Mouse (Mus musculus) liver, adult 2 months (tissue): ENCODE results near the gene Kdm5b. TPM values are rescaled to one million over a fixed set of nuclear protein-coding genes. Genes with fewer than 3 reads are reported as not detected.

Experiments
- DNase-seq: peaks from one replicate; pipeline ENCODE4 v3.0.0-alpha.2; 2011; ENCODE audit warnings: low read depth, low spot score; ENCODE audit errors: extremely low read depth
- H3K27ac ChIP-seq: fragments of 200-500 bp; replicated peaks from 2 replicates; pipeline ENCODE4 v1.5.1; 2012; ENCODE audit warnings: low read depth, mild to moderate bottlenecking, control low read depth, inconsistent platforms, low read length; ENCODE audit not compliant: insufficient read depth
- H3K27me3 ChIP-seq: fragments of 200-500 bp; 2 replicates; pipeline ENCODE4 v1.6.1; 2012; ENCODE audit warnings: mild to moderate bottlenecking, moderate library complexity, low read length, inconsistent platforms; ENCODE audit not compliant: control insufficient read depth, insufficient read depth
- H3K36me3 ChIP-seq: fragments of 200-500 bp; 2 replicates; pipeline ENCODE4 v1.6.1; 2012; ENCODE audit warnings: low read length, inconsistent platforms; ENCODE audit not compliant: control insufficient read depth, insufficient read depth
- H3K4me1 ChIP-seq: fragments of 200-500 bp; 2 replicates; pipeline ENCODE4 v1.6.1; 2011; ENCODE audit warnings: low read length; ENCODE audit not compliant: control insufficient read depth, insufficient read depth
- H3K4me3 ChIP-seq: fragments of 200-500 bp; 2 replicates; pipeline ENCODE4 v1.5.1; 2011; ENCODE audit warnings: low read depth, mild to moderate bottlenecking, control low read depth, low read length, moderate library complexity; ENCODE audit not compliant: insufficient read depth
- H3K79me2 ChIP-seq: fragments of 200-500 bp; 2 replicates; pipeline ENCODE4 v1.6.1; 2012; ENCODE audit warnings: inconsistent platforms, mild to moderate bottlenecking, low read length, moderate library complexity; ENCODE audit not compliant: control insufficient read depth, insufficient read depth
- H3K9ac ChIP-seq: fragments of 200-500 bp; 2 replicates; pipeline ENCODE4 v1.6.1; 2012; ENCODE audit warnings: low read depth, mild to moderate bottlenecking, control low read depth, inconsistent platforms, low read length
- CTCF ChIP-seq: fragments of 200-500 bp; IDR thresholded peaks from 2 replicates; pipeline ENCODE4 v1.5.1; 2011; ENCODE audit warnings: low read depth, low read length, control low read depth
- POLR2A ChIP-seq: fragments of 200-500 bp; IDR thresholded peaks from 2 replicates; pipeline ENCODE4 v1.6.1; 2011; ENCODE audit warnings: low read length, control low read depth; ENCODE audit not compliant: insufficient read depth; ENCODE audit errors: extremely low read depth
- WGBS: fragments of 180-500 bp; shearing (Covaris S2); methylation state at CpG from one replicate; pipeline ENCODE4 v1.1.7; 2018; 5-methylcytosine and 5-hydroxymethylcytosine counted together
- polyA plus RNA-seq: library from polyadenylated mRNA; depleted of rRNA; stranded (reverse); fragments of >200 nt; gene quantifications from 2 replicates; pipeline ENCODE4 v1.2.3, GENCODE M21; 2012
- total RNA-seq: library from RNA; depleted of rRNA; stranded (reverse); fragments of >200 nt; gene quantifications from 2 replicates; pipeline ENCODE4 v1.2.3, GENCODE M21; 2014

Gene Kdm5b
- total and polyA plus RNA-seq, 2 experiments, result 6.8 to 9.2 TPM

DNA sequence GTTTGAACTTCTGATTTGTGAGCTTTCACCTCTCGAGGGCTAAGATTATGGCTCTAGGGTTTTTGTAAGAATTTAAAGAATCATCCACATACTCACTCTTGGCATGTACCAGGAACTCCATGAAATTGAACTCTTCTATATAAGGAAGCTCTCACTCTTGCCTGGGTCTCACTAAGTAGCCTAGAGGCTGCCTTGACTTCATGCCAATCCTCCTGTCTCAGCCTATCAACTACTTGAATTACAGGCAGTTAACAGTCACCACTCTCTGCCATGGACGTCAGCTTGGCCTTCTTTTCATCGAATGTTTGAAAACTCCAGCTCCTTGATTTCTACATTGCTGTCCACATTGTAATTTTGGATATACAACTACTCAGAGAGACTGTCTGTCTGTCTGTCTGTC lies 7.6 kb upstream of the Kdm5b start:
- no peak for TF ChIP-seq CTCF
- TF ChIP-seq POLR2A, result no peak
- no peak overlapping the region for H3K27ac ChIP-seq
- DNase-seq, result no peak
- H3K4me3 ChIP-seq, result no peak overlapping the region
- peaks cover 3% of the 10 kb centered on the region; the same call in 1 of the 2 replicates for H3K4me1 ChIP-seq
- H3K9ac ChIP-seq, result no peak overlapping the region
- no peaks in the 10 kb centered on the region for H3K79me2 ChIP-seq
- no peaks in the 10 kb centered on the region for H3K27me3 ChIP-seq
- 77% methylated on average over 3 of the region's 3 CpGs for WGBS
- H3K36me3 ChIP-seq, result no peaks in the 10 kb centered on the region

DNA sequence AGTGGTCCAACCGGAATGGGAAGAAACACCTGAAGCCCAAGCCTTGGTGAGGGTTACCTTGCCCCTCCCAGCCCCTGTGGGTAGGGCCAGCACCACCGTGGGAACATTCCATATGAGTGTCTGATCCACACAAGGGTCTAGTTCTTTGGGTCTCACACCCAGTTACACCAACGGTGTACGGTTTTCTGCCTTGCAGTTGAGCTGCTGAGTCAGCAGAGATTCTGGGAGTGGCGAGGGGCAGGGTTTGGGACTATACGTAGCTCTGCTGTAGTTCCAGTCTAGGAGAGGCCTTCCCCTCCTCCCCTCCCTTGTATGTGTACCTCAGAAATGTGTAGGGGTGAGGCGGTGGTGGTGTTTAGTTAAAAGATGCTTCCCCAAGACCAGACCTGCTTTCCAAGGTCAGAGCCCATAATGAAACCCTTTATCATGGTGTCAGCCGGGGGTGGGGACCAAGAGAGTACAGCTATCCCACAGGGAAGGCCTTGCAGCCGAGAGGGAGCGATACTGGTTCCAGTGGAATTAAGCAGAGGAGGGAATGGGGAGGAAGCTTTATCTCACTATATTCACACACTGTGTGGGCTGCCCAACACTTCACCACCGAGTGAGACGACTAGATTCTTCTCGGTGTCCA lies 4.6 kb upstream of the Kdm5b start:
- Histone ChIP-seq H3K27me3 (no peaks in the 10 kb centered on the region), H3K27ac (no peak overlapping the region), H3K9ac (no peak overlapping the region), H3K4me1 (peaks cover 3% of the 10 kb centered on the region; the same call in 1 of the 2 replicates), H3K36me3 (no peaks in the 10 kb centered on the region), H3K4me3 (no peak overlapping the region), H3K79me2 (peaks cover 2% of the 10 kb centered on the region; the same call in 1 of the 2 replicates)
- TF ChIP-seq CTCF (no peak), POLR2A (no peak)
- no peak for DNase-seq
- 61% methylated on average over 13 of the region's 13 CpGs for WGBS

DNA sequence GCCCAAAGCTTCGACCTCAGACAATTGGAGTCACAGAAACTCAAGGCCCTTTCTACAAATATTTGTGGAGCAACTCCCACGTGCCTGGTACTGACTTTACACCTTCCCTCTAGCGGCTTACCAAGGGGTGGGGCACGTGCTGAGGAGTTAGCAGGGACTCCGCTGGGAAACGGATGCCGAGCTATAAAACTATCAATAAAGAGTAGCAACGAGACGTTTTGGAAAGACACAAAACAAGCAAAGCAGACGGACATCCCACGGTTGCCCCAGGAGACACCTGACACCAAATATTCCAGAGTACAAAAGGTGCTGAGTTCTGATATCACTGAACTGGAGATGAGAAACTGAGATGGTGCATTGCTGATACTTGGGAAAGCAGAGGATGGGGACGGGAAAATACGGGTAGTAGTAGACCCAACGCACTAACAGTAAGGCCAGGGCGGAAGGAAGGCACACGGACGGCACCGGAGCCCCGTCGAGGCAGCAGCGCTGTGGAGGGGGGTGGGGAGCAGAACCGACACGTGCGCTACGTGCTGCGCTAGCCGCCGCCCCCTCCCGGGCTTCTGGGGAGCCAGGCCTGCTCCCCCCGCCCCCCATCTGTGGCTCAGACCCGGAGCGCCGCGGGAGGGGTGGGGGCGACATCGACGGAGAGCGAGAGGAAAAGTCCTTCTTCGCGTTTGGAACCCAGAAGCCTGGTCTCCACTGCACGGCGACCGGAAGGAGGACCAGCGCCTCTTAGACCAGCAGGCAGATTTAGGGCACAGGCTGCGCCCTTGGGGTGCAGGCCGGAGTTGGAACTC lies 3.9 kb upstream of the Kdm5b start:
- no peaks in the 10 kb centered on the region for H3K36me3 ChIP-seq
- H3K27me3 ChIP-seq, result no peaks in the 10 kb centered on the region
- H3K9ac ChIP-seq, result peak overlapping the region; percentile 77
- peaks cover 9% of the 10 kb centered on the region for H3K79me2 ChIP-seq
- no peak for DNase-seq
- peak overlapping the region; percentile 95 for H3K4me3 ChIP-seq
- peaks cover 3% of the 10 kb centered on the region; the same call in 1 of the 2 replicates for H3K4me1 ChIP-seq
- H3K27ac ChIP-seq, result peak overlapping the region; percentile 54; the same call in 1 of the 2 replicates
- 3% methylated on average over 44 of the region's 46 CpGs for WGBS
- TF ChIP-seq POLR2A (no peak), CTCF (no peak)

DNA sequence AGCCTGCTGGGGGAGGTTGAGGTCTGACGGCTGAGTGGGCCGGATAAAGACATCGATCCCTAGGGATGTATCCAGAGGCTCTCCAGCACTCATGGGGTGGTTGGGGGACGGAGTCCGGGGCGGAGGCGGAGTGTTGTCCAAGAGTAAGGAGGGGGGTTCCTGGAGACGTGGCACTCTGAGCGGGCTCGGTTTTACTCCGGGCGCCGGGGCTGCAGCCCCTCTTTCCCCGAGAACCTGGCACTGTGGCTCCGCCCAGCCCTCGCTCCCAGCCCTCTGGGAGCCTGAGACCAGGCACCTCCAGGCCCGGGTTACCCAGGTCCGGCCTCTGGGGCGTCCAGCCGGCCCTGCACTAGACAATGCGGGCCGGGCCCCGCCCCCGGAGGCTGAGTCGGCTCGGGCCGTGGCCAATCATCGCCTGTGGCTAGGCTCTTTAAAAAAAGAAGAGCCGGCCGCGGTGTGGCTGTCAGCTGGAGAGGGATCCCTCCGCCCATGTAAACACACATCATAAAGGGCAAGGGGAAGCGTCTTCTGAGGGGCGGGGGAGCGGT lies 3.2 kb upstream of the Kdm5b start:
- Histone ChIP-seq H3K9ac (peak overlapping the region; percentile 77), H3K4me3 (peak overlapping the region; percentile 95), H3K27me3 (no peaks in the 10 kb centered on the region), H3K36me3 (no peaks in the 10 kb centered on the region), H3K4me1 (peaks cover 3% of the 10 kb centered on the region; the same call in 1 of the 2 replicates), H3K27ac (peak overlapping the region; percentile 54; the same call in 1 of the 2 replicates), H3K79me2 (peaks cover 12% of the 10 kb centered on the region)
- DNase-seq, result peak; percentile 80
- TF ChIP-seq POLR2A (peak; percentile 89), CTCF (no peak)
- under 1% methylated on average over 35 of the region's 35 CpGs for WGBS

DNA sequence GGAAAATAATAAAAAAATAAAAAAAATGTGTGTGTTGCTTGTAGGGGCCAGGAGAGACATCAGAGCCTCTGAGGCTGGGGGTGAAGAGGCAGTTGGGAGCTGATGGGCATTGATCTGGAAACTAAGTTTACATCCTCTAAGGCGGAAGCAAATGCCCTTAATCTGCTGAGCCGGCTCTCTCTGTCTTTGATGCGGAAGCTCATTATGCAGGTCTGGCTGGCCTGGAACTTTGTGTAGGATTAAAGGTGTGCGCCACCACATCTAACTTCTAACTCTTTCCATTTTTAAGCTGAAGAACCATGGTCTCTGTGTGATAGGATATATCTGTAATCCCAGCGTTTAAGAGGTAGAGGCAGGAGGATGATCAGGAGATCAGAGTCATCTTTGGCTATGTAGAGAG lies 1.5 kb upstream of the Kdm5b start:
- no peaks in the 10 kb centered on the region for H3K27me3 ChIP-seq
- H3K4me3 ChIP-seq, result no peak overlapping the region
- TF ChIP-seq CTCF, result no peak
- TF ChIP-seq POLR2A, result no peak
- H3K9ac ChIP-seq, result no peak overlapping the region
- H3K36me3 ChIP-seq, result no peaks in the 10 kb centered on the region
- 84% methylated on average over 5 of the region's 5 CpGs for WGBS
- H3K79me2 ChIP-seq, result peaks cover 17% of the 10 kb centered on the region
- H3K4me1 ChIP-seq, result peaks cover 8% of the 10 kb centered on the region; the same call in 1 of the 2 replicates
- no peak overlapping the region for H3K27ac ChIP-seq
- DNase-seq, result no peak
